ENCODE assay signal across 8 mouse cellular contexts in genomic region chr9:75071029-75071705, GRCm38 (mm10). TPM values are rescaled to one million over a fixed set of nuclear protein-coding genes. Genes with fewer than 3 reads are reported as not detected.
DNase-seq lines count a peak whose midpoint lies in the region; ATAC-seq and TF ChIP-seq lines count a peak whose summit lies in the region.

No protein-coding gene starts in this region.

- H3K4me2 ChIP-seq in embryonic facial prominence, embryonic 13.5 days, result peak overlapping the region; percentile 79
- H3K4me2 ChIP-seq in limb, embryonic 14.5 days (replicated peaks; ENCODE audit: low read depth, low read length, severe bottlenecking), result peak overlapping the region; percentile 85
- peak overlapping the region; percentile 80 for H3K4me2 ChIP-seq in midbrain, embryonic 16.5 days (ENCODE audit: low read length)

- peak overlapping the region; percentile 71 for H3K4me3 ChIP-seq in embryonic facial prominence, embryonic 13.5 days
- peak overlapping the region; percentile 82 for H3K4me3 ChIP-seq in limb, embryonic 14.5 days (replicated peaks; ENCODE audit: low read length)
- peak overlapping the region; percentile 63 for H3K4me3 ChIP-seq in midbrain, embryonic 16.5 days (ENCODE audit: low read depth, low read length)
- peak overlapping the region; percentile 98 for H3K4me3 ChIP-seq in spleen, adult 2 months (ENCODE audit: extremely low read depth, insufficient read depth, insufficient read length)

- H3K27ac ChIP-seq in embryonic facial prominence, embryonic 13.5 days, result peak overlapping the region; percentile 95
- H3K27ac ChIP-seq in limb, embryonic 14.5 days (replicated peaks; ENCODE audit: low read depth, low read length), result peak overlapping the region; percentile 92
- H3K27ac ChIP-seq in midbrain, embryonic 16.5 days (ENCODE audit: low read length), result peak overlapping the region; percentile 98
- H3K27ac ChIP-seq in spleen, adult 2 months (ENCODE audit: insufficient read depth, low read length), result peak overlapping the region; percentile 98

- DNase-seq in 416B (ENCODE audit: low read depth), result peak; percentile 80
- DNase-seq in adrenal gland, postnatal 4 days (ENCODE audit: low spot score in 2 of 2), result peak; percentile 49 to 59
- DNase-seq in heart, adult 8-10 months (ENCODE audit: low spot score), result peak; percentile 55
- DNase-seq in kidney, adult 8-10 months, result peak; percentile 41 to 65
- DNase-seq in limb, embryonic 14.5 days (ENCODE audit: low spot score), result peak; percentile 70
- DNase-seq in spleen, adult 2 months (ENCODE audit: low read depth in 1 of 2, low spot score in 2 of 2), result peak; percentile 50 to 78

- WGBS in embryonic facial prominence, embryonic 13.5 days, result under 1% methylated on average over 75 of the region's 92 CpGs
- under 1% methylated on average over 45 of the region's 92 CpGs for WGBS in limb, embryonic 14.5 days
- under 1% methylated on average over 51 of the region's 92 CpGs for WGBS in midbrain, embryonic 16.5 days
- 1% methylated on average over 41 of the region's 92 CpGs for WGBS in spleen, adult 2 months

- TF ChIP-seq POLR2A in limb, embryonic 14.5 days (IDR thresholded peaks at IDR 0.05; ENCODE audit: borderline replicate concordance, extremely low read depth, insufficient read depth, insufficient read length), result 0 out of 2 replicates have a peak, but pooled peaks have one; percentile 52
- peak; percentile 14; the same call in 1 of the 2 replicates for TF ChIP-seq POLR2A in spleen, adult 2 months (IDR thresholded peaks at IDR 0.05; ENCODE audit: low read depth, low read length)

- H3K36me3 ChIP-seq in embryonic facial prominence, embryonic 13.5 days, result no peaks in the 10 kb centered on the region
- H3K36me3 ChIP-seq in limb, embryonic 14.5 days (ENCODE audit: control insufficient read depth, insufficient read depth, low read length), result no peaks in the 10 kb centered on the region
- H3K36me3 ChIP-seq in midbrain, embryonic 16.5 days (ENCODE audit: control insufficient read depth, insufficient read depth, low read length), result no peaks in the 10 kb centered on the region
- no peaks in the 10 kb centered on the region for H3K36me3 ChIP-seq in spleen, adult 2 months (ENCODE audit: control insufficient read depth, insufficient read depth, low read length)

- peak; percentile 94 for ATAC-seq in embryonic facial prominence, embryonic 13.5 days (ENCODE audit: insufficient number of reproducible peaks, insufficient read depth, low FRiP score, low TSS enrichment, low read depth)
- ATAC-seq in limb, embryonic 14.5 days (ENCODE audit: low FRiP score, low read depth), result peak; percentile 95
- peak; percentile 97 for ATAC-seq in midbrain, embryonic 16.5 days

- H3K4me1 ChIP-seq in embryonic facial prominence, embryonic 13.5 days, result peaks cover 9% of the 10 kb centered on the region; the same call in 1 of the 2 replicates
- H3K4me1 ChIP-seq in limb, embryonic 14.5 days (ENCODE audit: control insufficient read depth, insufficient read depth, low read length), result peaks cover 4% of the 10 kb centered on the region; the same call in 1 of the 2 replicates
- H3K4me1 ChIP-seq in midbrain, embryonic 16.5 days (ENCODE audit: control insufficient read depth, insufficient read depth, low read length), result peaks cover 27% of the 10 kb centered on the region
- no peaks in the 10 kb centered on the region; the same call in none of the 2 replicates for H3K4me1 ChIP-seq in spleen, adult 2 months (ENCODE audit: control insufficient read depth, insufficient read depth, insufficient read length)

- H3K27me3 ChIP-seq in embryonic facial prominence, embryonic 13.5 days, result no peaks in the 10 kb centered on the region
- H3K27me3 ChIP-seq in limb, embryonic 14.5 days (ENCODE audit: control insufficient read depth, insufficient read depth, low read length), result no peaks in the 10 kb centered on the region
- no peaks in the 10 kb centered on the region for H3K27me3 ChIP-seq in midbrain, embryonic 16.5 days (ENCODE audit: control insufficient read depth, insufficient read depth, low read depth, low read length)
- H3K27me3 ChIP-seq in spleen, adult 2 months (ENCODE audit: control insufficient read depth, insufficient read depth, low read length), result no peaks in the 10 kb centered on the region

- no peak for TF ChIP-seq CTCF in spleen, adult 2 months (IDR thresholded peaks at IDR 0.05; ENCODE audit: extremely low read depth, insufficient read depth, insufficient read length, insufficient replicate concordance)

- peak overlapping the region; percentile 85 for H3K9ac ChIP-seq in embryonic facial prominence, embryonic 13.5 days
- H3K9ac ChIP-seq in limb, embryonic 14.5 days (ENCODE audit: low read depth, low read length, severe bottlenecking), result peak overlapping the region; percentile 88
- H3K9ac ChIP-seq in midbrain, embryonic 16.5 days (ENCODE audit: low read depth, low read length), result peak overlapping the region; percentile 99

- H3K9me3 ChIP-seq in embryonic facial prominence, embryonic 13.5 days, result no peaks in the 10 kb centered on the region
- no peaks in the 10 kb centered on the region for H3K9me3 ChIP-seq in limb, embryonic 14.5 days (ENCODE audit: control insufficient read depth, low read length)
- H3K9me3 ChIP-seq in midbrain, embryonic 16.5 days (replicated peaks; ENCODE audit: control insufficient read depth, low read length, poor library complexity, severe bottlenecking), result no peaks in the 10 kb centered on the region

RNA-seq across cellular contexts. Expression of gene Myo5a, which starts 0.4 kb away (rescaled TPM):
- 10 to 100 TPM; 33.6 to 37.9 TPM for total RNA-seq in adrenal gland, postnatal 4 days (2021)
- polyA plus RNA-seq in embryonic facial prominence, embryonic 13.5 days (2015; fragmentation: Nextera tagmentation; extraction: Ambion mirVana), result 20.1 and 21.3 TPM in 2 replicates
- 10 to 100 TPM in 1 of 4 experiments, 1 to 10 TPM in 3; 7.0 to 13.0 (median 8.6) TPM for total RNA-seq in heart, adult 8-10 months (2022)
- polyA plus RNA-seq in limb, embryonic 14.5 days (2012; rRNA removed), result 23.6 and 28.0 TPM in 2 replicates
- 20.0 and 26.3 TPM in 2 replicates for polyA plus RNA-seq in limb, embryonic 14.5 days (2014; fragmentation: Nextera tagmentation; extraction: Ambion mirVana)
- 26.1 and 31.7 TPM in 2 replicates for polyA plus RNA-seq in midbrain, embryonic 16.5 days (2015; fragmentation: Nextera tagmentation; extraction: Ambion mirVana)
- 8.9 and 11.1 TPM in 2 replicates for polyA plus RNA-seq in spleen, adult 2 months (2012; rRNA removed)

RNA-seq across cellular contexts. Expression of gene Arpp19, which starts 33.8 kb away (rescaled TPM):
- 100 to 1,000 TPM; 246 to 283 TPM for total RNA-seq in adrenal gland, postnatal 4 days (2021)
- polyA plus RNA-seq in embryonic facial prominence, embryonic 13.5 days (2015; fragmentation: Nextera tagmentation; extraction: Ambion mirVana), result 313 and 324 TPM in 2 replicates
- 100 to 1,000 TPM; 151 to 245 (median 188) TPM for total RNA-seq in heart, adult 8-10 months (2022)
- 64.5 and 73.2 TPM in 2 replicates for polyA plus RNA-seq in limb, embryonic 14.5 days (2012; rRNA removed)
- 280 and 290 TPM in 2 replicates for polyA plus RNA-seq in limb, embryonic 14.5 days (2014; fragmentation: Nextera tagmentation; extraction: Ambion mirVana)
- polyA plus RNA-seq in midbrain, embryonic 16.5 days (2015; fragmentation: Nextera tagmentation; extraction: Ambion mirVana), result 208 and 215 TPM in 2 replicates
- polyA plus RNA-seq in spleen, adult 2 months (2012; rRNA removed), result 4.7 and 6.1 TPM in 2 replicates

Comparison
In these comparisons a context has a peak if more than half of its experiments do, and no peak if none do; other contexts are left out.
1. Peak in every context shown above with its lines: DNase-seq, ATAC-seq, H3K4me3 ChIP-seq and H3K27ac ChIP-seq.